Mouse (Mus musculus) urinary bladder, postnatal 36 days (tissue): Measurements from ENCODE around the gene Hoxd10.

ENCODE experiments used
- DNase-seq, 2 experiments: peaks; one replicate each; pipeline ENCODE4 v3.0.0; 2022; ENCODE audit warnings: low spot score in 2 of 2, mixed read lengths in 1 of 2

Gene Hoxd10

DNA sequence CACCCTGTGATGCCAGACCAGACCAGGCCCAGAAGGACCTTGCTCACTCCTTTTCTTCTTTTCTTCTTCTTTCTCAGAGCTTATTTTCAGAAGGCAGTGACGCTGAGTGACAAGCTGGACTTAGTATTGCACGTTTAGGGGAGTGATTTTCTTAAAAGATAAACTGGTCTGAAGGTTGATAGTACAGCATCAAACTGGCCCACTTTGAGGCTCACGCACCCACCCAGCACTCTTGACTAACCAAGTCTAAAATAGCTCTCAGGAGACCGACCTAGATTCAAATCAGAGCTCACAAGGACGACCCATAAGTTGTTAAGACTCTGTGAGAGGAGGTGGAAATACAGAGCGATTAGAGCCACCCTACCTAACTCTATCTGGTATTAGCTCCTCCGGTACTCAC, 25.3 kb upstream of the Hoxd10 start:
- no peak for DNase-seq

- no peak for DNase-seq
These were observed 24.4 kb upstream of the Hoxd10 start for GRCm38 (mm10) chr2:74667191-74667841.

GRCm38 (mm10) chr2:74667842-74668357, 23.8 kb upstream of the Hoxd10 start, which contains the start of gene Hoxd13:
Hoxd13 (plus strand) TSS chr2:74668310.
- DNase-seq: no peak

- DNase-seq: no peak
These were observed 23.1 kb upstream of the Hoxd10 start for GRCm38 (mm10) chr2:74668370-74669229.

GRCm38 (mm10) chr2:74669230-74669578, 22.5 kb upstream of the Hoxd10 start:
- no peak for DNase-seq

DNA sequence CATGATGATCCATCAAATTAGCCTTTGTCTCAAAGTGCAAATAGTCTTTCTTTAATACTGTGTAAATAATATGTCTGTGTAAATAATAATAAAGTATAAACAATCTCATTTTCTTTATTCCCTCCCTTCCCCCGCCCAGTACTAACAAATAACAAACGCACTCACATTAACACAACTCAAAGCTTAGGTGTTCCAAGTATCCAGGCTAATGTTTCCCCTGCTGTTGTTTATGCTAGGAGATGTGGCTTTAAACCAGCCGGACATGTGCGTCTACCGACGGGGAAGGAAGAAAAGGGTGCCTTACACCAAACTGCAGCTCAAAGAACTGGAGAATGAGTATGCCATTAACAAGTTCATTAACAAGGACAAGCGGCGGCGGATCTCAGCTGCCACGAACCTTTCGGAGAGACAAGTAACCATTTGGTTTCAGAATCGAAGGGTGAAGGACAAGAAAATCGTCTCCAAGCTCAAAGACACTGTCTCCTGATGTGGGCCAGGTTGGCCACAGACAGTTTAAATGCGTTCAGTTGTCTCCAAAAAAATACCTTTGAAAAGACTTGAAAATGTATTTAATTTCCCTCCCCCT, 22.0 kb upstream of the Hoxd10 start:
- DNase-seq: no peak

DNA sequence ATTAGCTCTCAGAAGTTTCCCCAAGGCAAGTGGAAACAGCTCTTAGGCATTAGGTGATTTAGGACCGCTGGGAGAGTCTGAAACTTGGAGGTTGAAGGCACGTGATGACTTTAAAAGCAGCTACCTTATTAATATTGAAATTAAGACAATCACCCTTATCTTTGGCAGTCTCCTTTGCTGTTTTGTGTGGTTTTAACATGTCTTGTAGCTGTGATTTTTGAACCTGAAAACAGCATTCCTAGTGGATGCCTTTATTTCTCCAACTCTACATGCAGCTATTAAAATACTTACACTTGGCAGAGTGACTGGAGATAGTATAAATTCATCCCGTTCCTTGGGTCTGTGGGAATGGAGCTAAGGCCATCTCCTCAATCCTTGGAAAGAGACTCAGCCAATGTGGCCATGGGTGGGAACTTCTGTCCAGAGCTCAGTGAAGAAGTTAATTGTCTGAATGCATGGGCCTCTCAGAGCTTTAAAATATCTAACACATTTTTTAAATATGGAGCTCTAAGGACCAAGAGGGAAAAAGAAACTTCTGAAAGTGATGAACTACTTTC, 21.0 kb upstream of the Hoxd10 start:
- DNase-seq: no peak

- DNase-seq: no peak
These were observed 19.9 kb upstream of the Hoxd10 start for GRCm38 (mm10) chr2:74671847-74672246.

DNA sequence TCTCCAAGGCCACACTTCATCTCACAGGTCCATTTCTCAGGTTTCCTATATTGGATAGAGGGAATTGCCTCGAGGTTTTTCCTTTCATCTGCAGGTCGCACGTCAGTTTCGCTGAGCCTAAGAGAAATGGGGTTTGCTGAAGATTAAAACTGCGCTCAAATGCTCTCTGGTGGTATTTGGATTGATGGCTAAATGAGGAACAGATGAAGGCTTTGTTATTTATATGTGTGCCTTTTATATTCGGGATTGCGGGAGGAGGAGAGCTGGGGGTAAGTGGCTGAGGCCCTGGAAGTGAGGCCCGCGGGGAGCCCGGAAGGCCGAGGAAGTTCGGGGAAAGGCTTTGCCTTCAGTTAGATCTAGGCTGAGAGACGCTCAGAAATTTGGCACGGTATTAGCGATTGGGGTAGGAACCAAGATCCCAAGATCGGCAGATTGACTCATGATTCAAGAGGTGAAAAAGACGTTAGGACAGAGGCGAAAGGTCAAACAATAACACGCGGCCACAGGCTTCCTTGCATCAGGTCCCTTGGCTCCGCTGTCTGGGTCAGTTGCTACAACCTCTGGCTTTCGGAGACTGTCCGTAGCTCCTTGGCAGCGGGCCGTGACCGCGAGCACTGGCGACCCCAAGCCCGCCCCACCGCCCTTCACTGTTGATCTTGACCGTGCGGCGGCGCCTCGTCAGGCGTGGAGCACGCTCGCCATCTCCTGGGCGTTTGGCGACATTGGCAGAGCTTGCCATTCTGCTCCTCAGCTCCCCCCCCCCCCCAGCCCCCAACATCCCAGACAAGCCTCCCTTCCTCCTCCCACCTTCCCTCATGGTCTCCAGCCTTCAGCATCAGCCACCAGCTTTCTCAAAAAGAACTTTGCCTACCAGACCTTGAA, 19.0 kb upstream of the Hoxd10 start:
- DNase-seq: no peak

GRCm38 (mm10) chr2:74673835-74674425, 17.8 kb upstream of the Hoxd10 start:
- no peak for DNase-seq

DNA sequence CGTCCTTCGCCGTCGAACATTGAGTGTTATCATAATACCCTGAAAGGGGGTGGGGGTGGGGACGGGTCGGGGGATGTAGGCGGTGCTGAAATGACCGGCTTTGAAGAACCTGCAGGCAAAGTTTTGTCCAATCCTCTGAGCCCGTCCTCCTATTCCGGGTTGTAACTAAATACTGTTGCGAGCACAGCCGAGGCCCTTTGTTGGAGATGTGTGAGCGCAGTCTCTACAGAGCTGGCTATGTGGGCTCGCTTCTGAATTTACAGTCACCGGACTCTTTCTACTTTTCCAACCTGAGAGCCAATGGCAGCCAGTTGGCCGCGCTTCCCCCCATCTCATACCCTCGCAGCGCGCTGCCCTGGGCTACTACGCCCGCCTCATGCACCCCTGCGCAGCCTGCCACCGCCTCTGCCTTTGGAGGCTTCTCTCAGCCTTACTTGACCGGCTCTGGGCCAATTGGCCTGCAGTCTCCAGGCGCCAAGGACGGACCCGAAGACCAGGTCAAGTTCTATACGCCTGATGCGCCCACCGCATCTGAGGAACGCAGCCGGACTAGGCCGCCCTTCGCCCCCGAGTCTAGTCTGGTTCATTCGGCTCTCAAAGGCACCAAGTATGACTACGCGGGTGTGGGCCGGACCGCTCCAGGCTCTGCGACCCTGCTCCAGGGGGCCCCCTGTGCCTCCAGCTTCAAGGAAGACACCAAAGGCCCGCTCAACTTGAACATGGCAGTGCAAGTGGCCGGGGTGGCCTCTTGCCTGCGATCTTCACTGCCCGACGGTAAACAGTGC, 16.7 kb upstream of the Hoxd10 start, which contains the start of gene Hoxd12:
Hoxd12 (plus strand) TSS at position 133 of the 785 bp plus-strand sequence.
- no peak for DNase-seq

DNA sequence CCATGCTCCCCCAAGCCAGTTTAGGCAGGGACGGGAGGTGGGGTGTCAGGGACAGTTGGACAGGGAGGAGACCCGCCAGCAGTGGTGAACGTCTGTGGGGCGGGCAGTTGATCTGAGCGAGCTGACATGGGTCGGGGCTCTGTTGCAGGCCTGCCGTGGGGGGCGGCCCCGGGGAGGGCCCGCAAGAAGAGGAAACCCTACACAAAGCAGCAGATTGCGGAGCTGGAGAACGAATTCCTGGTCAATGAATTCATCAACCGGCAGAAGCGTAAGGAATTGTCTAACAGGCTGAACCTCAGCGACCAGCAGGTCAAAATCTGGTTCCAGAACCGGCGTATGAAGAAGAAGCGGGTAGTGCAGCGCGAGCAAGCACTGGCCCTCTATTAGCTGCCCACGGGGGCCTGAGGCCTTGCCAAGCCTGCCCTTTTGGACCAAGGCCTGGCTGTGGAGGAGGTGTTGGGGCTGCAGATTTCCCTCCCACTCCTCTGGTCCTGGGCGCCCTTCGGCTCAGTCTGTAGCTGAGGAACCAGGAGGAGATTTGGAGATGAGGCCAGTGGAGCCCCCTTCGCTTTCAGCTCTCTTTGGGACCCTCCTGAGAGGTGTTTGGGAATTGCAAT, 15.9 kb upstream of the Hoxd10 start:
- no peak for DNase-seq

- DNase-seq: no peak
These were observed 15.2 kb upstream of the Hoxd10 start for GRCm38 (mm10) chr2:74676376-74677052.

DNA sequence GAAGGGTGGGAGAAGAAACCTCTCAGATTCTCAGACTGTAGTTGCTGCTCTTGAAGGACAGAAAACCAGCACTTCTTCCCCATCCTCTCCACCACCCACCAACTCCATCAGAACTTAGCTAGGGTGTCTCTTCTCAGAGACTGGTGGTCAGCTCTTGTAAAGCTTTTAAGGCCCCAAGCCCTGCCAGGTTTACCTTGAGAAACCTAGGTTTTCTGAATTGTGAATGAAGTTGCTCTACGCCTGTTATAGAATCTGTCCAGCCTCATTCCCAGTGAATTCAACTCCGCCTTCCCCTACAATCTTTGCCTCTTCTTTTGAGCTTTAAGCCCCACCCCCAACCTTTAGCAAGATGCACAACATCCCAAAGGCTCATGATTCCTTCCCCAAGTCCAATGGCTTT, 14.6 kb upstream of the Hoxd10 start:
- DNase-seq: no peak

DNA sequence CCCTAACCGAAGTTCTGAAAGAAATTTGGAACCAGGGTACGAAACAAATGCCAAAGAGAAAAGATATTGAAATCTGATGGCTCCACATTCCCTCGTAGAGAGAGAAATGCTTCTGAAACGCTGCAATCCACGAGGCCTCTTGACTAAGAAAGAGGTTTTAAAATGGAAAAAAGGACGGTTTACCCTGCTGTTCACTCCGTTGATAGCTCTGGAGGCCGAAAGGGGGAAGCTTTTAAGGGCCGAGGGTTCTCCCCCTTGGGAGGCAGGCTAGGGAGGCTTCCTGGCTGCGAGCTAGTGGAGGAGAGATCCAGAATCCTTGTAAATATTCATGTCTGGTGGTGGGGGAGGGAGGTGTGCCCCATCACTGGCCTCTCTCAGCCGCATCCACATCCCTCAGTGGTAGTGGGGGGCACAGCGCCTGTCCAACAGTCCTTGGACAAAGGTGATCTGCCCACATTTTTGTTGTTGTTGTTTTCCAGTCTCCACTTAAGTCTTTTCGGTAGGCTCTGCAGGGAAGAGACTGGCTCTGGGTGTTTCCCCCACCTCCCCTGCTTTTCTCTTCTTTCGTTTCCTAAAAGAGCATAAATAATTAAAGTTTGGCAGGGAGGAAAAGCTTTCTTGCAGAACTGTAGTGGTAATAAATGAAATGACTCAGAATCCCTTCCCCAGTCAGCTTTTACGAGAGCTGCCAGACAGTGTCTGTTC, 12.7 kb upstream of the Hoxd10 start, which contains the start of gene Hoxd11:
Hoxd11 (plus strand) TSS at position 667 of the 705 bp plus-strand sequence.
- DNase-seq: no peak

DNA sequence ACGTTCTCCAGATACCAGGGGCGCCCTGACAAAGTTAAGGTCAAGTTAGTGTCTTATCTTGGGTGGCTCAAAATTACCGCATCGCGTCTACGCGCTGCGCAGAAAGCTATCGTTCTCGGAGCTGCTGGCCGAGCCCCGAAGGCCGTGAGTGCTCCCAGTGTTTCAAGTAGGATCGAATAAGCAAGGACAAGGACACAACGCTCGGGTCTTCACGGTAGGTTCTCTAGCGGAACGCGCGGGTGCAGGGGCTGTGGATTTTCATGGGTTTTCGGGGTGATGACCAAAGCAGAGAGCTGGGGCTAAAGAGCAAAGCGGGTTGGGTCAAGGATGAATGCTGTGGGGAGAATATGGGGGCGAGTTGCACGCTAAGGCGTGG, 12.1 kb upstream of the Hoxd10 start:
- no peak for DNase-seq

- no peak for DNase-seq
These were observed 11.7 kb upstream of the Hoxd10 start for GRCm38 (mm10) chr2:74679980-74680379.
